Mouse (Mus musculus) cortical plate, adult 2 months (tissue): ENCODE measurements at regions not wholly inside any gene's neighbourhood (a gene's known extent, or its start where the extent isn't known, plus 50 kb on each side); places are given as distances from the start of the nearest gene placed in this dataset.

Experiments
- CTCF ChIP-seq: fragments of 200-500 bp; IDR thresholded peaks from 2 replicates; pipeline ENCODE4 v1.5.1; 2011; ENCODE audit warnings: mild to moderate bottlenecking, control low read depth, low read length; ENCODE audit not compliant: insufficient read depth; ENCODE audit errors: extremely low read depth
- POLR2A ChIP-seq: fragments of 200-500 bp; IDR thresholded peaks from 2 replicates; pipeline ENCODE4 v1.6.1; 2011; ENCODE audit warnings: mild to moderate bottlenecking, low read length, control low read depth; ENCODE audit not compliant: insufficient read depth; ENCODE audit errors: extremely low read depth

- no peak for TF ChIP-seq CTCF
- TF ChIP-seq POLR2A: no peak
These were observed 1523.3 kb upstream of the Cdh8 start for GRCm38 (mm10) chr8:100939533-100939932.
